Mouse (Mus musculus) ES-Bruce4 (cell line): Measurements from ENCODE around the gene E2f2. TPM values are rescaled to one million over a fixed set of nuclear protein-coding genes. Genes with fewer than 3 reads are reported as not detected.

Source experiments
- H3K27ac ChIP-seq: 2 replicates; pipeline ENCODE4 v1.5.1; 2012; ENCODE audit warnings: low read length, inconsistent platforms; ENCODE audit not compliant: insufficient read depth
- H3K27me3 ChIP-seq: 2 replicates; pipeline ENCODE4 v1.6.1; 2012; ENCODE audit warnings: mild to moderate bottlenecking, low read length, inconsistent platforms; ENCODE audit not compliant: control insufficient read depth, poor library complexity, insufficient read depth, severe bottlenecking
- H3K36me3 ChIP-seq: 2 replicates; pipeline ENCODE4 v1.6.1; 2012; ENCODE audit warnings: inconsistent platforms, mild to moderate bottlenecking, low read length, moderate library complexity; ENCODE audit not compliant: control insufficient read depth, poor library complexity, insufficient read depth, severe bottlenecking
- H3K4me1 ChIP-seq: one replicate; pipeline ENCODE4 v1.8.1; 2011; ENCODE audit warnings: low read length; ENCODE audit not compliant: control insufficient read depth, insufficient read depth
- H3K4me3 ChIP-seq: 2 replicates; pipeline ENCODE4 v1.5.1; 2011; ENCODE audit warnings: low read depth, mild to moderate bottlenecking, low read length
- H3K9ac ChIP-seq: 2 replicates; pipeline ENCODE4 v1.6.1; 2012; ENCODE audit warnings: low read depth, mild to moderate bottlenecking, inconsistent platforms; ENCODE audit not compliant: poor library complexity, severe bottlenecking
- H3K9me3 ChIP-seq: replicated peaks from 2 replicates; pipeline ENCODE4 v1.6.1; 2012; ENCODE audit warnings: mild to moderate bottlenecking, low read length, inconsistent platforms; ENCODE audit not compliant: control insufficient read depth, poor library complexity, insufficient read depth, severe bottlenecking
- CTCF ChIP-seq: IDR thresholded peaks from one replicate; pipeline ENCODE4 v1.8.1; 2011; ENCODE audit warnings: low read depth, low read length
- EP300 ChIP-seq: IDR thresholded peaks from 2 replicates; pipeline ENCODE4 v1.6.1; 2011; ENCODE audit warnings: low read depth, low read length; ENCODE audit not compliant: insufficient read depth
- POLR2A ChIP-seq: IDR thresholded peaks from one replicate; pipeline ENCODE4 v1.8.1; 2011; ENCODE audit warnings: low read length; ENCODE audit not compliant: insufficient read depth
- polyA plus RNA-seq: library from polyadenylated mRNA; stranded (reverse); fragments of >200 nt; gene quantifications from 2 replicates; pipeline ENCODE4 v1.2.4, GENCODE M21; 2011; ENCODE audit warnings: low read depth; ENCODE audit not compliant: missing spikeins, insufficient read depth, insufficient read length

Gene E2f2
- polyA plus RNA-seq, 1 experiment = 6.3 TPM

- peak; percentile 2 for TF ChIP-seq CTCF
- TF ChIP-seq POLR2A = no peak
- no peak for TF ChIP-seq EP300
- H3K36me3 ChIP-seq = no peaks in the 10 kb centered on the region
These were observed 17.0 kb downstream of the E2f2 start for GRCm38 (mm10) chr4:136188973-136189737.

GRCm38 (mm10) chr4:136189912-136190311, 17.7 kb downstream of the E2f2 start:
- Histone ChIP-seq H3K27me3 (no peaks in the 10 kb centered on the region), H3K9me3 (no peaks in the 10 kb centered on the region), H3K27ac (no peak overlapping the region), H3K36me3 (no peaks in the 10 kb centered on the region), H3K4me1 (peaks cover 2% of the 10 kb centered on the region), H3K9ac (no peak overlapping the region), H3K4me3 (no peak overlapping the region)
- TF ChIP-seq POLR2A (no peak), EP300 (no peak), CTCF (no peak)

More at GRCm38 (mm10) chr4:136188973-136189737, 17.0 kb downstream of the E2f2 start:
- H3K27ac ChIP-seq = no peak overlapping the region
- no peak overlapping the region for H3K4me3 ChIP-seq
- no peaks in the 10 kb centered on the region for H3K27me3 ChIP-seq
- no peaks in the 10 kb centered on the region for H3K9me3 ChIP-seq
- H3K4me1 ChIP-seq = peaks cover 2% of the 10 kb centered on the region
- H3K9ac ChIP-seq = no peak overlapping the region

- Histone ChIP-seq H3K4me1 (peaks cover 2% of the 10 kb centered on the region), H3K27me3 (no peaks in the 10 kb centered on the region), H3K36me3 (no peaks in the 10 kb centered on the region), H3K27ac (0 out of 2 replicates have a peak overlapping the region, but pooled peaks have one; percentile 11), H3K9me3 (no peaks in the 10 kb centered on the region), H3K9ac (no peak overlapping the region; the same call in 1 of the 2 replicates), H3K4me3 (no peak overlapping the region)
- no peak for TF ChIP-seq EP300
These were observed 21.4 kb downstream of the E2f2 start for GRCm38 (mm10) chr4:136193571-136193970.

DNA sequence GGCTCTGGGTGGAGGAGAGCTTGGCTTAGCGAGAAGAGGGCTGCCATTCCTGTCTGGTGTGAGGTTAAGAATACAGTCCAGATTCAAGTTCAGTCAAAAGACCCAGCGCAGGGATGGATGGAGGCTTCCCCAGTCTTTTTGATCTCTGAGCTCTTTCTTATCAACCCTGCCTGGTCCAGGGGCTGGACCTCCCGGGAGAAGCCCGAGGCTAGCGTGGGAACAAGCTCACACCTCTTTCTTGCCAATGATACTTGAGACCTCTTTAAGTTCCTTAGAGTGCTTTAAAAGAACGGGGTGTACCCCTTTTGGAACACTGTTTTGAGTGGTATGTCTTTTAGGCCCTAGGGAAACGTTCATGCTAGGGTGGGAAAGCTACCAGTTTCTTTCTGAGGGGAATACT, 22.8 kb downstream of the E2f2 start:
- Histone ChIP-seq H3K4me1 (peaks cover 2% of the 10 kb centered on the region), H3K9me3 (no peaks in the 10 kb centered on the region), H3K4me3 (no peak overlapping the region), H3K36me3 (no peaks in the 10 kb centered on the region), H3K27me3 (no peaks in the 10 kb centered on the region), H3K9ac (no peak overlapping the region), H3K27ac (no peak overlapping the region)
- TF ChIP-seq POLR2A (no peak), CTCF (no peak), EP300 (no peak)

DNA sequence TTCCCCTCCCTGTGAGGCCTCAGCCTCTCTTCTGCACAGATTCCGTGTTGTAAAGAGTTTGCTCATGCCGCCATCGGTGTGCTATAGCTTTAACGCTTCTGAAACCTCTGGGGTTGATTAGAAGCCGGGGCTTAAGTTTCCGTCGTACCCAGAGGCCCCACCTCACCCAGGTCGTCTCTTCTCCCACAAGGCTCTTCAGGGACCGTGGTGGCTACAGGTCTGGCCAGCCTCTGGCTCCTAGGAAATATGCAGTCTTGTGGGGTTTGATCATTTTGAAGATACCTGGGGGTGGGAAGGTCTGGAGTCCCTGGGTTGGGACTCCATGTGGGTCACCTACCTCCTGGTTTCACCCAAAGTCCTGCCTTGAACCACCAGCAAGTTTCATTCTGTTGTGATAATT, 23.4 kb downstream of the E2f2 start:
- Histone ChIP-seq H3K4me1 (peaks cover 2% of the 10 kb centered on the region), H3K9ac (no peak overlapping the region), H3K4me3 (no peak overlapping the region), H3K27ac (no peak overlapping the region), H3K9me3 (no peaks in the 10 kb centered on the region), H3K27me3 (no peaks in the 10 kb centered on the region), H3K36me3 (no peaks in the 10 kb centered on the region)
- TF ChIP-seq CTCF = no peak
- TF ChIP-seq EP300 = no peak
- no peak for TF ChIP-seq POLR2A

DNA sequence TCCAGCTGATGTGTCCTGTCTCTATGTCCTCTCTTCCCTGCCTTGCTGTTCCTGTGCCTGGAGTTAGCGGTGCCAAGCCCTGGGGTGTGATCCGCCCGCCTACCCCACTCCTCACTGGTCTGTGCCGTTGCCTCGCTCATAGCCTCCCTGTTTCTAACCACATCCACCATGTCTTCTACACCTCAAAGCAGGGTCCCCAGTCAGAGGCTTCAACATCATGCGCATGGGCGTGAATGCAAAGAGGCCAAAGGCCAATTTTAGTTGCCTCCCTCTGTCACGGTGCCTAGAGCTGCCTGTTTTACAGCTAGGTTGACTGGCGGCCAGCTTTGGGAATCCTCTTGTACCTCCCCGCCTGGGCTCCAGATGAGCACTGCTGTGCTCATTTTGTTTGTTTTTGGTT, 24.0 kb downstream of the E2f2 start:
- peaks cover 4% of the 10 kb centered on the region for H3K4me1 ChIP-seq
- H3K27ac ChIP-seq = no peak overlapping the region
- H3K36me3 ChIP-seq = no peaks in the 10 kb centered on the region
- no peaks in the 10 kb centered on the region for H3K27me3 ChIP-seq
- no peak overlapping the region; the same call in 1 of the 2 replicates for H3K4me3 ChIP-seq
- H3K9me3 ChIP-seq = no peaks in the 10 kb centered on the region
- TF ChIP-seq EP300 = no peak
- TF ChIP-seq CTCF = no peak
- TF ChIP-seq POLR2A = no peak
- H3K9ac ChIP-seq = no peak overlapping the region
